Mouse (Mus musculus) embryonic fibroblast, embryonic 13.5 days (primary cell): ENCODE data around the gene Stxbp6. TPM values are rescaled to one million over a fixed set of nuclear protein-coding genes. Genes with fewer than 3 reads are reported as not detected.

Experiments
- H3K27ac ChIP-seq: 2 replicates; pipeline ENCODE4 v1.5.1; 2012; ENCODE audit warnings: low read length, control low read depth, inconsistent platforms; ENCODE audit not compliant: insufficient read depth
- H3K4me1 ChIP-seq: 2 replicates; pipeline ENCODE4 v1.6.1; 2011; ENCODE audit warnings: low read length; ENCODE audit not compliant: control insufficient read depth, insufficient read depth
- H3K4me3 ChIP-seq: 2 replicates; pipeline ENCODE4 v1.5.1; 2011; ENCODE audit warnings: mild to moderate bottlenecking, control low read depth, low read length; ENCODE audit not compliant: insufficient read depth
- CTCF ChIP-seq: IDR thresholded peaks from 2 replicates; pipeline ENCODE4 v1.5.1; 2011; ENCODE audit warnings: mild to moderate bottlenecking, control low read depth, low read length, moderate library complexity, borderline replicate concordance; ENCODE audit not compliant: insufficient read depth
- POLR2A ChIP-seq: IDR thresholded peaks from 2 replicates; pipeline ENCODE4 v1.6.1; 2011; ENCODE audit warnings: low read depth, mild to moderate bottlenecking, control low read depth, low read length, moderate library complexity
- polyA plus RNA-seq: library from polyadenylated mRNA; stranded (reverse); fragments of >200 nt; gene quantifications from 2 replicates; pipeline ENCODE4 v1.2.4, GENCODE M21; 2011; ENCODE audit warnings: low read depth; ENCODE audit not compliant: missing spikeins, insufficient read length

Stxbp6 gene
- polyA plus RNA-seq, 1 experiment: 5.8 TPM

DNA sequence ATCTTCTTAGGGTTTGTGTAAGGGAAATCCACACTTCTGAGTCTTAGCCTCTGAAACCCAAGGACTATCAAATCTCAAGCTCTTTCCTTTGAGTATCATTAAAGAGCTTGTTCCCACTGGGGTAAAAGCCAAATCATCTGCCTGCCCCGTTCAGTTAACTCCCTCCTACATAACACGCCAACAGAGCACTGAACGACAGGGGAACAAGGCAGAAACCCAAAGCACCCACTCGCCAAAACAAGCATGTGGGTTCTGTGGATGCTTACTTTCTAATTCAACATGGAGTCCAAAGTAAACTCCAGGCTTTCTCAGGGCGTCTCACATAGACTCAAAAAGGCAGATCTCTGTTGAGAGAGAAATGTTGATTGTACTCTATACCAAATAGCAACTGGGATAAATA lies 126.7 kb downstream of the Stxbp6 start:
- TF ChIP-seq CTCF (no peak), POLR2A (no peak)
- no peak overlapping the region for H3K4me3 ChIP-seq
- peaks cover 3% of the 10 kb centered on the region; the same call in 1 of the 2 replicates for H3K4me1 ChIP-seq
- H3K27ac ChIP-seq: no peak overlapping the region

DNA sequence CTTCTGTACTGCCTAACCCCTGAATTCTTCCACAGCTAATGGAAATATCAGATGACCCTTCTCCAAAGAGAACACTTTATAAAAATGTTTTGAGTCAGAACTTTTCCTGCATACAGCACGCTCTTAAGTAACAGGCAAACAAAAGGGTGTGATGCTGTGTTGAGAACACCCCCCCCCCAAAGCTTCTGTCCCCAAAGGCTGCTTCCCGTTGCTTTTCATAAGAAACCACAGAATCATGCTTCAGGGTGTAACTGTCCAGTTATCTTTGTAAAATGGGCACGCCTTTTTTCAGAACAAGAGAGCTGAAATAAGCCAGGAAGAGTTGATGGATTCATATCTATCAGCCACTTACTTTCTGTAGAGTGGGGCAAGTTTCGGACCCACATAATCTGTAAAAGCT lies 134.2 kb downstream of the Stxbp6 start:
- TF ChIP-seq POLR2A (no peak), CTCF (no peak)

GRCm38 (mm10) chr12:44939106-44939505 lies 135.4 kb downstream of the Stxbp6 start:
- no peak overlapping the region for H3K27ac ChIP-seq
- TF ChIP-seq CTCF: no peak
- H3K4me1 ChIP-seq: peaks cover 3% of the 10 kb centered on the region; the same call in 1 of the 2 replicates
- no peak overlapping the region for H3K4me3 ChIP-seq

More for the DNA sequence above, 134.2 kb downstream of the Stxbp6 start:
- no peak overlapping the region for H3K27ac ChIP-seq
- no peak overlapping the region for H3K4me3 ChIP-seq
- H3K4me1 ChIP-seq: peaks cover 3% of the 10 kb centered on the region; the same call in 1 of the 2 replicates

- Histone ChIP-seq H3K4me1 (peaks cover 2% of the 10 kb centered on the region), H3K4me3 (no peak overlapping the region), H3K27ac (no peak overlapping the region)
- no peak for TF ChIP-seq CTCF
- no peak for TF ChIP-seq POLR2A
Measured at GRCm38 (mm10) chr12:44932954-44933353, 141.6 kb downstream of the Stxbp6 start.

- TF ChIP-seq CTCF: no peak
- no peak for TF ChIP-seq POLR2A
- no peak overlapping the region for H3K27ac ChIP-seq
- peaks cover 2% of the 10 kb centered on the region for H3K4me1 ChIP-seq
- H3K4me3 ChIP-seq: no peak overlapping the region
Measured at GRCm38 (mm10) chr12:44931716-44932115, 142.8 kb downstream of the Stxbp6 start.

DNA sequence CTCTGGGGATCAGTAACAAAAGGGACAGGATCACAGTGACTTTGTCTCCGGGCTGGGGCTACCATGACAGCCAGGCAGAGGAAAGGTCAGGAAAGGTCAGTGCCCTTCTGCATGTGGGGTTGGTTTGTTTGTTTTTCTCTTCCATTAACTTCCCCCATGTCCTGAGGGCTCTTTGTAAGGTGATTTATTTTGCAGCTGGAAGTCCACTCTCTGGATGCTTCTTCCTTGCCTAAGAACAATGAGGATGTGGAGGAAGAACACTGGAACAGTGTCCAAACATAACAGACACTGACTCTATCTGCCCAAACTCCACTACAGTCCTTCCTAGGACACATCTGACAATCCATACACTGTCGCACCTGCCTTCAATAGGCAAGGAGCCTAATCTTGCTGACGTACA lies 146.1 kb downstream of the Stxbp6 start:
- Histone ChIP-seq H3K4me3 (no peak overlapping the region), H3K4me1 (peaks cover 2% of the 10 kb centered on the region), H3K27ac (no peak overlapping the region)
- TF ChIP-seq POLR2A: no peak
- no peak for TF ChIP-seq CTCF

DNA sequence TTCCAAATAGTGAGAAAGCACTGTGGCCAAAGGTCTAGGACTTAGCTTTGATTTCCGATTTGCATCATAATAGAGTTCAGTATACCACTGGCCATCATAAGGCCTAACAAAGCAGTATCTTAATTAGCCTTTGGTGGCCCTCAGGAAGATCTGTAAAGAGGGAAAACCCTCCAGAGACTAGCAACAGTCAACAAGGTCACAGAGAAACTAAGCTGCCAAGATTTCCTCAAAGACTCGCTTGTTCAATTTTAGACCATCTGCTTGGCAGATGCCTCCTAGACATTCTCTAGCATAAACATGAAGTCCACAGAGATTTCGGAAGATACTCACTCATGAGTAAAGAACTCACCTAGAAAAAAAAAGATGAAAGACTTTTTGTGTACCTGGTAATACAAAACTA lies 148.6 kb downstream of the Stxbp6 start:
- Histone ChIP-seq H3K4me1 (peaks cover 2% of the 10 kb centered on the region), H3K27ac (no peak overlapping the region), H3K4me3 (no peak overlapping the region)
- TF ChIP-seq POLR2A (no peak), CTCF (no peak)

- H3K27ac ChIP-seq: no peak overlapping the region
- TF ChIP-seq POLR2A: no peak
- TF ChIP-seq CTCF: no peak
- H3K4me3 ChIP-seq: no peak overlapping the region
- no peaks in the 10 kb centered on the region for H3K4me1 ChIP-seq
Measured at GRCm38 (mm10) chr12:44923273-44923672, 151.2 kb downstream of the Stxbp6 start.

- no peak for TF ChIP-seq POLR2A
- no peak for TF ChIP-seq CTCF
- Histone ChIP-seq H3K4me3 (no peak overlapping the region), H3K4me1 (no peaks in the 10 kb centered on the region), H3K27ac (no peak overlapping the region)
Measured at GRCm38 (mm10) chr12:44922241-44922640, 152.3 kb downstream of the Stxbp6 start.

DNA sequence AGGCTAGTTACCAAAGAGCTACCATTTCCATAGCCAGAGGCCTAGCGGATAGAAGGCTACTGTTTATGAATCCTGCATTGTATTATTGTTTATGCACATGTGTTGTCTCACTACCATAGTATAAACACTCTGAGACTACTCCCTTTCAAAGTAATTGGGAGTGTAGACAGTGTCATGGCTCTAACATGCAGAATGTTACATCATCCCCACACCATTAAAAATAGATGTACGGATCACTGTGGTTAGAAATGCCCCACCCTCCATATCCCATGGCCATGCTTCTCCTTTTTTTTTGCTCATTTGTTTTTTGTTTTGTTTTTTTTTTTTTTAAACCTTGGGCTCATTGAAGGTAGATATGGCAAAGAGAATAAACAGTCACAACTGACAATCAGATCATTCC lies 154.9 kb downstream of the Stxbp6 start:
- no peak overlapping the region for H3K27ac ChIP-seq
- TF ChIP-seq POLR2A: no peak
- TF ChIP-seq CTCF: no peak
- H3K4me1 ChIP-seq: no peaks in the 10 kb centered on the region
- no peak overlapping the region for H3K4me3 ChIP-seq

- no peaks in the 10 kb centered on the region for H3K4me1 ChIP-seq
- H3K4me3 ChIP-seq: no peak overlapping the region
- H3K27ac ChIP-seq: no peak overlapping the region
- TF ChIP-seq POLR2A (no peak), CTCF (no peak)
Measured at GRCm38 (mm10) chr12:44918929-44919328, 155.6 kb downstream of the Stxbp6 start.

GRCm38 (mm10) chr12:44913854-44914253 lies 160.7 kb downstream of the Stxbp6 start:
- Histone ChIP-seq H3K4me3 (no peak overlapping the region), H3K27ac (no peak overlapping the region), H3K4me1 (no peaks in the 10 kb centered on the region)
- no peak for TF ChIP-seq CTCF
- no peak for TF ChIP-seq POLR2A
